Mouse (Mus musculus) c-Kit-positive CD71-negative TER-119-negative erythroid progenitor cells, embryonic 14.5 days (primary cell): ENCODE measurements around the gene Slc39a1.

Experiments used
- DNase-seq: peaks from one replicate; pipeline ENCODE4 v3.0.0-alpha.2; 2013; ENCODE audit warnings: low read depth

Slc39a1 gene

GRCm38 (mm10) chr3:90294651-90295050 lies 46.7 kb downstream of the Slc39a1 start:
- DNase-seq = no peak
